Mouse (Mus musculus) 416B (cell line): ENCODE data around the gene Defa37.
"Not testable (repeated sequence)": the region's sequence is repeated elsewhere in the genome, so short reads cannot be mapped to it uniquely, and the experiment has no call there.

Experiments
- DNase-seq: peaks from one replicate; pipeline ENCODE4 v3.0.0; 2011; ENCODE audit warnings: low read depth

Gene Defa37

GRCm38 (mm10) chr8:21565086-21565485 is at the start of gene Defa37:
Defa37 (plus strand) TSS chr8:21565386.
- not testable (repeated sequence) for DNase-seq

- not testable (repeated sequence) for DNase-seq
Observed at GRCm38 (mm10) chr8:21528732-21529131, 36.5 kb upstream of the Defa37 start, which contains the start of gene Defa32. Defa32 (plus strand) TSS chr8:21529032.

- not testable (repeated sequence) for DNase-seq
Observed at GRCm38 (mm10) chr8:21582706-21583105, 17.5 kb downstream of the Defa37 start, which contains the start of gene Defa28. Defa28 (plus strand) TSS chr8:21583006.

GRCm38 (mm10) chr8:21594408-21594807 is 29.2 kb downstream of the Defa37 start, which contains the start of gene Gm7861:
Gm7861 (minus strand) TSS chr8:21594508.
- DNase-seq, result not testable (repeated sequence)
